Mouse (Mus musculus) midbrain, embryonic 11.5 days (tissue): ENCODE measurements around the gene Olfr876. TPM values are rescaled to one million over a fixed set of nuclear protein-coding genes. Genes with fewer than 3 reads are reported as not detected.
"Not testable (repeated sequence)": the region's sequence is repeated elsewhere in the genome, so short reads cannot be mapped to it uniquely, and the experiment has no call there.

ENCODE experiments used
- ATAC-seq: fragments of 200-750 bp; cut with Nextera tagmentation; 2 replicates; pipeline ENCODE4 v1.8.0; 2017; ENCODE audit warnings: moderate TSS enrichment, moderate library complexity; ENCODE audit not compliant: low FRiP score
- DNase-seq: peaks from one replicate; pipeline ENCODE4 v3.0.0; 2015; ENCODE audit warnings: low spot score; ENCODE audit errors: missing footprints
- H3K27ac ChIP-seq: fragments of 300-500 bp; sonication (generic); 2 replicates; pipeline ENCODE4 v1.5.1; 2014; ENCODE audit warnings: low read depth, low read length
- H3K27me3 ChIP-seq: fragments of 300-500 bp; sonication (generic); 2 replicates; pipeline ENCODE4 v1.6.1; 2014; ENCODE audit warnings: mild to moderate bottlenecking, low read length, moderate library complexity, mixed read lengths; ENCODE audit not compliant: control insufficient read depth, insufficient read depth
- H3K36me3 ChIP-seq: fragments of 300-500 bp; sonication (generic); 2 replicates; pipeline ENCODE4 v1.6.1; 2014; ENCODE audit warnings: mild to moderate bottlenecking, low read length, moderate library complexity, mixed read lengths; ENCODE audit not compliant: control insufficient read depth, insufficient read depth
- H3K4me1 ChIP-seq: fragments of 300-500 bp; sonication (generic); 2 replicates; pipeline ENCODE4 v1.6.1; 2014; ENCODE audit warnings: low read length; ENCODE audit not compliant: control insufficient read depth, insufficient read depth
- H3K4me2 ChIP-seq: fragments of 300-500 bp; sonication (generic); 2 replicates; pipeline ENCODE4 v1.6.1; 2014; ENCODE audit warnings: mild to moderate bottlenecking, moderate library complexity
- H3K4me3 ChIP-seq: fragments of 300-500 bp; sonication (generic); 2 replicates; pipeline ENCODE4 v1.5.1; 2014; ENCODE audit warnings: low read depth, low read length
- H3K9ac ChIP-seq: fragments of 300-500 bp; sonication (generic); 2 replicates; pipeline ENCODE4 v1.6.1; 2014; ENCODE audit warnings: low read length
- H3K9me3 ChIP-seq: fragments of 300-500 bp; sonication (generic); 2 replicates; pipeline ENCODE4 v1.6.1; 2016; ENCODE audit warnings: low read length; ENCODE audit not compliant: control insufficient read depth
- WGBS: fragments of 180-500 bp; shearing (Covaris S2); extraction: QIAGEN DNeasy Blood & Tissue Kit; methylation state at CpG from one replicate; pipeline ENCODE4 v1.1.7; 2014; 5-methylcytosine and 5-hydroxymethylcytosine counted together
- polyA plus RNA-seq: library from polyadenylated mRNA; unstranded; fragments of >200 nt; fragmentation: Nextera tagmentation; extraction: Ambion mirVana; gene quantifications from 2 replicates; pipeline ENCODE4 v1.2.1, GENCODE M21; 2014

The Olfr876 gene
- not detected in 2 replicates for polyA plus RNA-seq

DNA sequence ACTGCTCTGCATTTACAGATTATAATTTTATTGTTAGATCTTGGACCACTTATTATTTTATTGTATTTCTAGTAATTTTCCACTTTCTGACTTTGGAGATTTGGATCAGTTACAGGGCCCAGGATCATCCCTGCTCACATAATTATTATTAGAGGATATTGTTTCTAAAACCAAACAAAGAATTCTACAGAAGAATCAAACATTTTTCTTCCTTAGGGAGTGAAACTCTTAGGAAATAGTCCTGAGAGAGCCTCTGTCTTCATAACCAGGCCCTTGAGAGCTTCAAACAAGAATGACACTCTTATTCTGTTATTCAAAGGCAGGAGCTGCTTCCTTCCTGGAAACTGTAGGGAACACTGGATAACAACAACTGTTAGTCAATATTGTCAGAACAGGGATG lies at the start of gene Olfr876:
Gene Olfr876, plus strand, starts transcription at position 301 of the 400 bp plus-strand sequence.
- ATAC-seq, result no peak
- H3K27ac ChIP-seq, result no peak within 1 kb of the TSS
- no peaks in the 10 kb centered on the region for H3K4me1 ChIP-seq
- no peak within 1 kb of the TSS for H3K4me3 ChIP-seq
- no peaks in the 10 kb centered on the region for H3K9me3 ChIP-seq
- H3K9ac ChIP-seq, result no peak within 1 kb of the TSS
- no peak within 1 kb of the TSS for H3K4me2 ChIP-seq
- H3K36me3 ChIP-seq, result no peaks in the 10 kb centered on the region
- H3K27me3 ChIP-seq, result no peaks in the 10 kb centered on the region
- no peak for DNase-seq

DNA sequence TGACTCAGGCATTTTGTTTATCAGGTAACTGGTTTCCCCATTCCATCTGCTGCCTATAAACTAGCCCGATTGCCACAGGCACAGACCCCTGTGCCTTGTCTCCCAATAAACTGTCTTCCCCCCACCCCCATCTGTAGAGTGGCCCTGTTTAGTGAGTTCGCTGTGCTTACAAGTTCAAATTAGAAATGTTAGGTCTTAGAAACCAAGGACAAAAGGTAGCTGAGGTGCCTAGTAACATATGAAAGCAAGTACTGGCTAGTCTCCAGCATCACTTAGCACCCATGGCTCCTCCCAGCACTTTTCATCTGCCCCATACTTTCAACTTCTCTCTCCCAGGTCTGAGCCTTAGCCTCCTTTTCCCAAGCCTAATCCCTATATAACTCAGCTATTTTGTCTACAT lies 41.1 kb upstream of the Olfr876 start:
- H3K27ac ChIP-seq, result no peak overlapping the region
- no peaks in the 10 kb centered on the region for H3K9me3 ChIP-seq
- no peak for ATAC-seq
- H3K27me3 ChIP-seq, result no peaks in the 10 kb centered on the region
- no peak for DNase-seq
- no peak overlapping the region for H3K4me3 ChIP-seq
- 78% methylated on average over 2 of the region's 2 CpGs for WGBS
- H3K4me2 ChIP-seq, result no peak overlapping the region
- H3K36me3 ChIP-seq, result no peaks in the 10 kb centered on the region
- H3K4me1 ChIP-seq, result no peaks in the 10 kb centered on the region
- no peak overlapping the region for H3K9ac ChIP-seq

DNA sequence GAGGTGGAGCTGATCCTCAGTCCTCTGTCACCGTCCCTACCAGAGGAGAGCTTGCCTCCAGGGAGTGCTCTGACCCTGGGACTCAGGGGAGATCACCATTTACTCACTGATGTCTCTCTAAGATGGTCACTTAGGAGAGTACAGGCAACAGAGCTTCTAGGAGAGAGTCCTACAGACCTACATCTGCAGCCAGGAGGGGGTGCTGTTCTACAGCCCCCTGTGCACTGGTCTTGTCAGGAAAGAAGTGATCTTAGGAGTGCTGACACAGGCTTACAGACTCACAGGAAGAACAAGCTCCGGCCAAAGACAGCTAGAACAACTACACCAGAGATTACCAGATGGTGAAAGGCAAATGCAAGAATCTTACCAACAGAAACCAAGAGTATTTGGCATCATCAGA lies 40.3 kb upstream of the Olfr876 start:
- WGBS, result 67% methylated on average over 2 of the region's 2 CpGs
- no peak overlapping the region for H3K27ac ChIP-seq
- DNase-seq (no peak), ATAC-seq (no peak)
- H3K4me2 ChIP-seq, result no peak overlapping the region
- H3K9me3 ChIP-seq, result no peaks in the 10 kb centered on the region
- H3K36me3 ChIP-seq, result no peaks in the 10 kb centered on the region
- no peaks in the 10 kb centered on the region for H3K27me3 ChIP-seq
- no peak overlapping the region for H3K4me3 ChIP-seq
- H3K4me1 ChIP-seq, result no peaks in the 10 kb centered on the region
- no peak overlapping the region for H3K9ac ChIP-seq

GRCm38 (mm10) chr9:37770661-37771060 lies 32.2 kb upstream of the Olfr876 start:
- H3K36me3 ChIP-seq, result no peaks in the 10 kb centered on the region
- no peak overlapping the region for H3K27ac ChIP-seq
- no peaks in the 10 kb centered on the region for H3K27me3 ChIP-seq
- H3K4me3 ChIP-seq, result no peak overlapping the region
- no peak overlapping the region for H3K4me2 ChIP-seq
- H3K4me1 ChIP-seq, result 0 out of 2 replicates have a peak, but pooled peaks cover 2% of the 10 kb centered on the region
- DNase-seq (no peak), ATAC-seq (no peak)
- H3K9ac ChIP-seq, result no peak overlapping the region
- WGBS, result 73% methylated on average over 2 of the region's 2 CpGs
- H3K9me3 ChIP-seq, result no peaks in the 10 kb centered on the region

DNA sequence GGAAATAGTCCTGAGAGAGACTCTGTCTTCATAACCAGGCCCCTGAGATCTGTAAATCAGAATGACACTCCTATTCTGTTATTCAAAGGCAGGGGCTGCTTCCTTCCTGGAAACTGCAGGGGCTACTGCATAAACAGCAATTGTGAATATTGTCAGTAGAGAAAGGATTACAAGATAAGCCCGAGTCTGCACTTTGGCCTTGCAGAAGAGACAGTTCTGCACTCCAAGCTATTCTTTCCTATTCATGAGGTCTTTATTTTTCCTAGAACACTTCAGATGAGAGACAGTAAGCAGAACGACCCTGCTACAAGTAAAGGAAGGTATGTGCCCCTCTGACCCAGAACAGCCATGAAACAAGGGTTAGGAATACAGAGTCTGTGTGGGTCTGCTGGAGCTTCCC lies 31.1 kb upstream of the Olfr876 start, which contains the start of gene Olfr875:
Gene Olfr875, plus strand, starts transcription at position 99 of the 400 bp plus-strand sequence.
- Histone ChIP-seq H3K9ac (no peak within 1 kb of the TSS), H3K4me2 (no peak within 1 kb of the TSS), H3K27me3 (no peaks in the 10 kb centered on the region), H3K27ac (no peak within 1 kb of the TSS), H3K4me1 (0 out of 2 replicates have a peak, but pooled peaks cover 2% of the 10 kb centered on the region), H3K9me3 (no peaks in the 10 kb centered on the region), H3K4me3 (no peak within 1 kb of the TSS), H3K36me3 (no peaks in the 10 kb centered on the region)
- ATAC-seq (no peak), DNase-seq (peak; percentile 84)
- WGBS, result 27% methylated on average over 2 of the region's 2 CpGs

DNA sequence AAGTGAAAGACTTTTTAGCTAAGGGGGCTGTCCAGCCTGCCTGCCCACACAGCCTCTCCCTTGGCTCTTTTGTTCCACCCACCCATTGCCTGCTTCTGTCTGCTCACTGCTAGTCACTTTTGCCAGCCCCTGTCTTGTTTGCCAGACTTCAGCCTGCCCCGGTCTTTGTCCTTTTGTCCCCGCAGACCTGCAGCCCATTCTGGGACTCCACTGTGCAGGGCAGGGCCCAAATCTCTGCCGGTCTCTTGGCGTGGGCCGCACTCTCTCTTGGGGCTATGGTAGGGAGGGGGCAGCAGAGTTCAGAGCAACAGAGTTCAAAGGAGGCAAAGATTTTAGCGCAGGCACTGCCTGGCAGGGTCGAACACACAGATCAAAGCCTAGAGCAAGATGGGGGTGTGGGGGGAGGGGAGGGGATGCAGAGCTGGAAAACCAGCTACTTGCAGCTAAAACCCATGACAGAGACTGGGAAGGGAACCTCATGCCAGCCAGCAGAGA lies 20.0 kb upstream of the Olfr876 start:
- 3% methylated on average over 7 of the region's 7 CpGs for WGBS

DNA sequence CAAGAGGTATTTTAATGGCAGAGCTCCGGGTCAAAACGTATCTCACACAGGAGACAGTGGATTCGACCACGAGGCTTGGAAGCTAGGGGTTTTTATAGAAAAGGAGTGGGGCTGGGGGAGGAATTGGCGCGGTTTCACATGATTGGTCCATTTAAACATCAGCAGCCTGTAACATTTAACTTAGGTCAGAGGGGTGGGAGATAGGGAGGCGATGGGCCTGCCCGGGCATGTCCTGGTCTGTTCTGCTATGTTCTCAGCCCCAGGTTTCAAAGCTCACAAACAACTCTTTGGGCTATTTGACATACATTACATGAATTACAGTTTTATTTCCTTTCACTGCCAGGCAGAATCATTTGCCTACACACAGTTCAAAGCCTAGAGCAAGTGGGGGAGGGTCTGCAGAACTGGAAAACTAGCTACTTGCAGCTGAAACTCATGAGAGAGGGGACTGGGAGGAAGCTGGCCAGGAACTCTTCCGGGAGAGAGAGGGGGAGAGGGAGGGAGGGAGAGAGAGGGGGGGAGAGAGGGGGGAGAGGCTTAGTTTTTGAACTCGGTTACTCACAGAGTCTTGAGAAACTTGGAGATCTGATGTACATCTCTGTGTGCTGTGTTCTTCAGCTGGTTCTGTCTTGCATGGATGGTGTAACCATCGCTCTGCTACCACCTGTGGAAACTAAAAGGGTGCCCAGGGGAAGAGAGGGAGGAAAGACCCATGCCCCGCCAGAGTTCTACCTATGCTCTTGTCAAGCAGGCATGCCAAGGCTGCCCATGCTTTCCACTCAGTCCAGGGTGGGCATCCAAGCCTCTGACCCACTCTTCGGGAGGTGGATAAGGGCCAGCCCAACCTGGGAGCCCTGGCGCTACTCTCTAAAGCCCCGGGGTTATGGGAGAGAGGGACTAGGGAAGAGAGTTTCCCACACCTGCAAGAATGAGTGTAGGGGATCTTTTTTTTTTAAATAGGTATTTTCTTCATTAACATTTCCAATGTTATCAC lies 19.1 kb upstream of the Olfr876 start:
- H3K4me3 ChIP-seq, H3K9me3 ChIP-seq, H3K27ac ChIP-seq, H3K4me2 ChIP-seq, H3K9ac ChIP-seq, H3K36me3 ChIP-seq, H3K4me1 ChIP-seq, H3K27me3 ChIP-seq: not testable (repeated sequence)
- peak; percentile 57 for ATAC-seq
- 45% methylated on average over 11 of the region's 15 CpGs for WGBS
- peak; percentile 89 for DNase-seq

More for the DNA sequence above, 20.0 kb upstream of the Olfr876 start:
- DNase-seq (peak; percentile 95), ATAC-seq (peak; percentile 98)
- H3K4me1 ChIP-seq, result peaks cover 3% of the 10 kb centered on the region
- H3K36me3 ChIP-seq, result no peaks in the 10 kb centered on the region
- H3K9me3 ChIP-seq, result no peaks in the 10 kb centered on the region
- H3K4me2 ChIP-seq, result peak overlapping the region; percentile 39
- peak overlapping the region; percentile 84 for H3K27ac ChIP-seq
- peak overlapping the region; percentile 68 for H3K9ac ChIP-seq
- H3K4me3 ChIP-seq, result peak overlapping the region; percentile 13; the same call in 1 of the 2 replicates
- no peaks in the 10 kb centered on the region for H3K27me3 ChIP-seq

GRCm38 (mm10) chr9:37786411-37786810 lies 16.4 kb upstream of the Olfr876 start:
- H3K9ac ChIP-seq, result no peak overlapping the region
- DNase-seq, result no peak
- no peaks in the 10 kb centered on the region for H3K9me3 ChIP-seq
- H3K27ac ChIP-seq, result no peak overlapping the region
- no peaks in the 10 kb centered on the region for H3K36me3 ChIP-seq
- ATAC-seq, result no peak
- H3K4me3 ChIP-seq, result no peak overlapping the region
- 79% methylated on average over 2 of the region's 2 CpGs for WGBS
- no peak overlapping the region for H3K4me2 ChIP-seq
- no peaks in the 10 kb centered on the region for H3K27me3 ChIP-seq
- peaks cover 3% of the 10 kb centered on the region for H3K4me1 ChIP-seq

- Histone ChIP-seq H3K4me1 (no peaks in the 10 kb centered on the region), H3K9ac (no peak overlapping the region), H3K27me3 (no peaks in the 10 kb centered on the region), H3K27ac (no peak overlapping the region), H3K4me3 (no peak overlapping the region), H3K4me2 (no peak overlapping the region), H3K36me3 (no peaks in the 10 kb centered on the region), H3K9me3 (no peaks in the 10 kb centered on the region)
- ATAC-seq (no peak), DNase-seq (no peak)
- 74% methylated on average over 4 of the region's 4 CpGs for WGBS
Measured at GRCm38 (mm10) chr9:37802055-37802454, 776 bp upstream of the Olfr876 start.
